33 mouse cellular contexts compared by ENCODE assay signal in genomic region chr4:42924095-42924710, GRCm38 (mm10). TPM values are rescaled to one million over a fixed set of nuclear protein-coding genes. Genes with fewer than 3 reads are reported as not detected.
DNase-seq lines count a peak whose midpoint lies in the region.
"Had no signal": no experiment of that assay in that cellular context is flagged by ENCODE, and none has a peak within 500 bp of the region (broad histone marks: within the 10 kb centered on the region; RNA-seq: fewer than 3 reads in every experiment).

No protein-coding gene starts in this region.

- intact Hi-C loops in heart, postnatal 14 days (cut with DNase I): no loop called here
- intact Hi-C loops in left cerebral cortex, postnatal 36 days (cut with DNase I): loop anchor here (5.0 kb wide), 1 partner anchor 37 kb away; no protein-coding TSS in a partner anchor

- peaks cover 29% of the 10 kb centered on the region for H3K27me3 ChIP-seq in embryonic facial prominence, embryonic 10.5 days (replicated peaks; ENCODE audit: low read depth, poor library complexity, severe bottlenecking)
- H3K27me3 ChIP-seq: forebrain, embryonic 13.5 days; hindbrain, embryonic 13.5 days; midbrain, embryonic 15.5 days; stomach, embryonic 15.5 days had no signal

- no peak overlapping the region for H3K4me3 ChIP-seq in embryonic facial prominence, embryonic 10.5 days
- H3K4me3 ChIP-seq: forebrain, embryonic 13.5 days; gastrocnemius, adult 2 months; heart, adult 2 months; hindbrain, embryonic 13.5 days; layer of hippocampus, adult 2 months; limb, embryonic 13.5 days; lung, embryonic 15.5 days; midbrain, embryonic 10.5 days; midbrain, embryonic 15.5 days; stomach, embryonic 15.5 days had no signal

- 73% methylated on average over 13 of the region's 13 CpGs for WGBS in embryonic facial prominence, embryonic 10.5 days

- no peaks in the 10 kb centered on the region for H3K4me1 ChIP-seq in embryonic facial prominence, embryonic 10.5 days
- H3K4me1 ChIP-seq: limb, embryonic 13.5 days; lung, embryonic 15.5 days; stomach, embryonic 15.5 days had no signal

- peak; percentile 1 for DNase-seq in heart, postnatal 4 days
- no peak for DNase-seq in heart, postnatal 14 days
- DNase-seq in left cerebral cortex, postnatal 36 days (ENCODE audit: low spot score in 2 of 2): peak; percentile 31 to 38
- no peak for DNase-seq in left cerebral cortex, adult 8-10 months (ENCODE audit: low spot score in 2 of 2)
- peak; percentile 79 for DNase-seq in brain, adult 2 months (ENCODE audit: low read depth, low spot score)
- peak; percentile 7 for DNase-seq in embryonic facial prominence, embryonic 10.5 days (ENCODE audit: low spot score)
- DNase-seq in cerebellum, adult 11-12 months: no peak
- DNase-seq: adrenal gland, postnatal 25 days; cerebellum, adult 2 months; cerebellum, postnatal 14 days; gastrocnemius, adult 2 months; gastrocnemius, postnatal 36 days; heart, adult 2 months; heart, postnatal 36 days; kidney, adult 11 months; kidney, postnatal 36 days; right cerebral cortex, adult 18-20 months; thymus, postnatal 4 days had no signal

- H3K27ac ChIP-seq in embryonic facial prominence, embryonic 10.5 days (replicated peaks): no peak overlapping the region
- H3K27ac ChIP-seq: forebrain, embryonic 13.5 days; gastrocnemius, adult 2 months; heart, adult 2 months; hindbrain, embryonic 13.5 days; layer of hippocampus, adult 2 months; limb, embryonic 13.5 days; lung, embryonic 15.5 days; midbrain, embryonic 10.5 days; midbrain, embryonic 15.5 days; stomach, embryonic 15.5 days had no signal

- H3K36me3 ChIP-seq in embryonic facial prominence, embryonic 10.5 days (replicated peaks): no peaks in the 10 kb centered on the region
- H3K36me3 ChIP-seq: hindbrain, embryonic 13.5 days; limb, embryonic 13.5 days; lung, embryonic 15.5 days; midbrain, embryonic 10.5 days; midbrain, embryonic 15.5 days; stomach, embryonic 15.5 days had no signal

- H3K9me3 ChIP-seq in embryonic facial prominence, embryonic 10.5 days: no peaks in the 10 kb centered on the region
- H3K9me3 ChIP-seq: forebrain, embryonic 13.5 days; hindbrain, embryonic 13.5 days; limb, embryonic 13.5 days; lung, embryonic 15.5 days; midbrain, embryonic 10.5 days; midbrain, embryonic 15.5 days; stomach, embryonic 15.5 days had no signal

RNA-seq across cellular contexts. Expression of gene Phf24, which starts 7.7 kb away (rescaled TPM):
- 10 to 100 TPM; 15.2 to 23.1 TPM for total RNA-seq in heart, postnatal 4 days (2021)
- 1 to 10 TPM; 6.0 to 8.4 TPM for total RNA-seq in heart, postnatal 14 days (2021)
- 100 to 1,000 TPM; 333 to 352 TPM for total RNA-seq in left cerebral cortex, postnatal 36 days (2021)
- total RNA-seq in left cerebral cortex, adult 8-10 months (2022): 100 to 1,000 TPM; 321 to 373 (median 328) TPM
- polyA plus RNA-seq in embryonic facial prominence, embryonic 10.5 days (2016; fragmentation: Nextera tagmentation; extraction: Ambion mirVana): 0.44 and 1.2 TPM in 2 replicates

RNA-seq across cellular contexts. Expression of gene Dnajb5, which starts 25.4 kb away (rescaled TPM):
- total RNA-seq in heart, postnatal 4 days (2021): 10 to 100 TPM; 82.4 to 91.9 TPM
- 10 to 100 TPM; 68.7 to 78.0 TPM for total RNA-seq in heart, postnatal 14 days (2021)
- total RNA-seq in left cerebral cortex, postnatal 36 days (2021): 100 to 1,000 TPM; 197 to 202 TPM
- total RNA-seq in left cerebral cortex, adult 8-10 months (2022): 100 to 1,000 TPM; 118 to 162 (median 149) TPM
- polyA plus RNA-seq in embryonic facial prominence, embryonic 10.5 days (2016; fragmentation: Nextera tagmentation; extraction: Ambion mirVana): 10.3 and 10.9 TPM in 2 replicates

RNA-seq across cellular contexts. Expression of gene 1700022I11Rik, which starts 45.2 kb away (rescaled TPM):
- total RNA-seq in heart, postnatal 4 days (2021): not detected
- total RNA-seq in heart, postnatal 14 days (2021): not detected
- not detected for total RNA-seq in left cerebral cortex, postnatal 36 days (2021)
- total RNA-seq in left cerebral cortex, adult 8-10 months (2022): not detected
- 0.54 and 0.76 TPM in 2 replicates for polyA plus RNA-seq in embryonic facial prominence, embryonic 10.5 days (2016; fragmentation: Nextera tagmentation; extraction: Ambion mirVana)
- total RNA-seq: adrenal gland, adult 18-20 months; adrenal gland, postnatal 25 days; gastrocnemius, adult 2 months; gastrocnemius, postnatal 36 days; heart, adult 2 months; heart, postnatal 36 days; layer of hippocampus, adult 2 months; layer of hippocampus, postnatal 14 days; left cerebral cortex, postnatal 10 days had no signal
- polyA plus RNA-seq: brain, embryonic 14.5 days; cerebellum, adult 2 months; heart, adult 2 months had no signal

RNA-seq across cellular contexts. Expression of gene Fam205c, which starts 50.2 kb away (rescaled TPM):
- 1 to 10 TPM; 1.3 TPM for total RNA-seq in heart, postnatal 4 days (2021)
- 1 to 10 TPM; 4.0 to 4.1 TPM for total RNA-seq in heart, postnatal 14 days (2021)
- total RNA-seq in left cerebral cortex, postnatal 36 days (2021): 1 to 10 TPM; 1.2 to 2.0 TPM
- 1 to 10 TPM; 1.3 to 2.4 (median 1.7) TPM for total RNA-seq in left cerebral cortex, adult 8-10 months (2022)
- 0.15 and 0.25 TPM in 2 replicates for polyA plus RNA-seq in embryonic facial prominence, embryonic 10.5 days (2016; fragmentation: Nextera tagmentation; extraction: Ambion mirVana)
- total RNA-seq: adrenal gland, postnatal 25 days; megakaryocyte progenitor cell, adult 5-6 weeks had no signal
- polyA plus RNA-seq: brain, embryonic 14.5 days; CD4-positive, CD25-positive, alpha-beta regulatory T cell, adult 4 months; embryonic facial prominence, embryonic 11.5 days; limb, embryonic 13.5 days had no signal

Comparison
In these comparisons a context has a peak if more than half of its experiments do, and no peak if none do; other contexts are left out.
1. DNase-seq: peak in heart, postnatal 4 days (single experiment), left cerebral cortex, postnatal 36 days (2 of 2), brain, adult 2 months (single experiment) and embryonic facial prominence, embryonic 10.5 days (single experiment); none in heart, postnatal 14 days (0 of 2), left cerebral cortex, adult 8-10 months (0 of 2) and cerebellum, adult 11-12 months (single experiment).
2. RNA of gene Phf24, which starts 7.7 kb away (total RNA-seq): 333 to 352 TPM in left cerebral cortex, postnatal 36 days and 321 to 373 TPM in left cerebral cortex, adult 8-10 months; 15.2 to 23.1 TPM in heart, postnatal 4 days and 6.0 to 8.4 TPM in heart, postnatal 14 days; every median in the first group is over 10 times any median in the second.